Mouse (Mus musculus): ENCODE data around the gene Ak7.

GRCm38 (mm10) chr12:105798001-105798400 lies 92.2 kb downstream of the Ak7 start:
- TF ChIP-seq CTCF (IDR thresholded peaks at IDR 0.05; ENCODE audit: low read depth, low read length) (no peak), POLR2A (IDR thresholded peaks at IDR 0.05; ENCODE audit: extremely low read depth, insufficient read depth, low read length) (no peak)

All from liver, adult 2 months (tissue).